Mouse (Mus musculus): ENCODE data around the gene Prkca. TPM values are rescaled to one million over a fixed set of nuclear protein-coding genes. Genes with fewer than 3 reads are reported as not detected.

The Prkca gene
- polyA plus RNA-seq, 1 experiment = 266 TPM

GRCm38 (mm10) chr11:108229176-108229946 is 114.4 kb downstream of the Prkca start:
- WGBS = 77% methylated on average over 8 of the region's 8 CpGs
- TF ChIP-seq CTCF (IDR thresholded peaks at IDR 0.05; ENCODE audit: insufficient read depth, low read depth, low read length) (no peak), POLR2A (IDR thresholded peaks at IDR 0.05; ENCODE audit: insufficient read depth, low read depth, low read length) (no peak)
- 0 out of 2 replicates have a peak overlapping the region, but pooled peaks have one; percentile 8 for H3K27ac ChIP-seq (ENCODE audit: insufficient read depth, low read depth, low read length)
- H3K4me1 ChIP-seq (ENCODE audit: control insufficient read depth, insufficient read depth, low read length) = peaks cover 43% of the 10 kb centered on the region
- H3K4me3 ChIP-seq (ENCODE audit: insufficient read depth, low read depth, low read length) = no peak overlapping the region

DNA sequence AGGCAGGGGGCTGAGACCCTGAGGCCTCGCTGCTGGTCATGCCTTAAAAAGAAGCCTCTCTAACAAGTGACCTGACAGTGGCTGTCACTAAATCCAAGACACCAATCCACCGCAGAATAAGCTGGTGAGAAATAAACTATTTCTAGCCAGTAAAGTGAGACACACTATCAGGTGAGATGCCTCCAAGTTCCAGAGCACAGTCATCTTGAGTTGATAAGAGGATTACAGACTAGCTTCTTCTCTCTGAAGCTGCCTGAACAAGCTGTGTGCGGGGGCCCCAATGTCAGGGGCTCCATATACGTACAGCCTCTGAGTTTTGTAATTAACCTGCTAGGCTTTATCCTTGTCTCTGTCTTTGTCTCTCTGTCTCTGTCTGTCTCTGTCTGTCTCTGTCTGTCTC is 115.2 kb downstream of the Prkca start:
- TF ChIP-seq CTCF (IDR thresholded peaks at IDR 0.05; ENCODE audit: insufficient read depth, low read depth, low read length) (no peak), POLR2A (IDR thresholded peaks at IDR 0.05; ENCODE audit: insufficient read depth, low read depth, low read length) (no peak)
- H3K4me1 ChIP-seq (ENCODE audit: control insufficient read depth, insufficient read depth, low read length) = peaks cover 48% of the 10 kb centered on the region
- no peak overlapping the region for H3K4me3 ChIP-seq (ENCODE audit: insufficient read depth, low read depth, low read length)
- WGBS = 73% methylated on average over 4 of the region's 4 CpGs
- no peak overlapping the region for H3K27ac ChIP-seq (ENCODE audit: insufficient read depth, low read depth, low read length)

GRCm38 (mm10) chr11:108226248-108226647 is 117.5 kb downstream of the Prkca start:
- H3K27ac ChIP-seq (ENCODE audit: insufficient read depth, low read depth, low read length) = no peak overlapping the region
- no peak for TF ChIP-seq POLR2A (IDR thresholded peaks at IDR 0.05; ENCODE audit: insufficient read depth, low read depth, low read length)
- TF ChIP-seq CTCF (IDR thresholded peaks at IDR 0.05; ENCODE audit: insufficient read depth, low read depth, low read length) = no peak
- no peak overlapping the region for H3K4me3 ChIP-seq (ENCODE audit: insufficient read depth, low read depth, low read length)
- WGBS = 27% methylated on average over 5 of the region's 5 CpGs
- H3K4me1 ChIP-seq (ENCODE audit: control insufficient read depth, insufficient read depth, low read length) = peaks cover 61% of the 10 kb centered on the region

GRCm38 (mm10) chr11:108224233-108224973 is 119.3 kb downstream of the Prkca start:
- Histone ChIP-seq H3K27ac (ENCODE audit: insufficient read depth, low read depth, low read length) (no peak overlapping the region), H3K4me1 (ENCODE audit: control insufficient read depth, insufficient read depth, low read length) (peaks cover 65% of the 10 kb centered on the region), H3K4me3 (ENCODE audit: insufficient read depth, low read depth, low read length) (no peak overlapping the region)
- WGBS = 53% methylated on average over 11 of the region's 11 CpGs
- TF ChIP-seq POLR2A (IDR thresholded peaks at IDR 0.05; ENCODE audit: insufficient read depth, low read depth, low read length) (no peak), CTCF (IDR thresholded peaks at IDR 0.05; ENCODE audit: insufficient read depth, low read depth, low read length) (no peak)

DNA sequence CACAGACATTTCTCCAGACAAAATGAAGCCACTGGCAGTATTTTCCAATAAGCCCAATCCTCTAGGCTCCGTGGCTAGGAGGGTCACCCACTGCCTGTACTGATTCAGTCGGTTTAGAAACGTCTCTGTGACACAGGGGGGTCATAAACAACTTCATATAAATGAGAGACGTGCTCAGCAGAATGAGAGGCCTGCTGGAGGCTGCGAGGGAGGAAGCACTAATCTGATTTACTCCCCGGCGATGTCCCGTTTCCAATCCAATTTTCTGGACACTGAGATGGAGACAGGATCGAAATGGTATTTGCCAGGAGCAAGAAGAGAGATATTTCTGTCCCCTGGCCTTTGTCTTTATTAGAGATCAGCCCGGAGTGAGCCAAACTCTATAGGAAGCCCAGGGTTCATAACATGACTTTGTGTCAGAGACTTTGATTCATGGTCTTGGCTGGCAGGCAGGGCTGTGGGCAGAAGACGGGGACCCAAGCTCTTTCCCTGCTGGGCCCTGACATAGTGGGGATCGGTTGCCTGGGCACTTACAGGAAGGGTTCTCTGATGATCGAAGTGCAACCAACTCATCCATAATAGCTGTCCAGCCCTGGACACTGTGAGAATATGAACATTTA is 120.0 kb downstream of the Prkca start:
- no peak overlapping the region for H3K27ac ChIP-seq (ENCODE audit: insufficient read depth, low read depth, low read length)
- H3K4me3 ChIP-seq (ENCODE audit: insufficient read depth, low read depth, low read length) = no peak overlapping the region
- H3K4me1 ChIP-seq (ENCODE audit: control insufficient read depth, insufficient read depth, low read length) = peaks cover 65% of the 10 kb centered on the region
- no peak for TF ChIP-seq POLR2A (IDR thresholded peaks at IDR 0.05; ENCODE audit: insufficient read depth, low read depth, low read length)
- no peak for TF ChIP-seq CTCF (IDR thresholded peaks at IDR 0.05; ENCODE audit: insufficient read depth, low read depth, low read length)
- WGBS = 78% methylated on average over 13 of the region's 13 CpGs

GRCm38 (mm10) chr11:108223154-108223553 is 120.6 kb downstream of the Prkca start:
- H3K4me3 ChIP-seq (ENCODE audit: insufficient read depth, low read depth, low read length) = no peak overlapping the region
- 60% methylated on average over 6 of the region's 6 CpGs for WGBS
- TF ChIP-seq CTCF (IDR thresholded peaks at IDR 0.05; ENCODE audit: insufficient read depth, low read depth, low read length) = no peak
- TF ChIP-seq POLR2A (IDR thresholded peaks at IDR 0.05; ENCODE audit: insufficient read depth, low read depth, low read length) = no peak
- H3K27ac ChIP-seq (ENCODE audit: insufficient read depth, low read depth, low read length) = no peak overlapping the region
- peaks cover 62% of the 10 kb centered on the region for H3K4me1 ChIP-seq (ENCODE audit: control insufficient read depth, insufficient read depth, low read length)

- no peak overlapping the region for H3K27ac ChIP-seq (ENCODE audit: insufficient read depth, low read depth, low read length)
- no peak overlapping the region for H3K4me3 ChIP-seq (ENCODE audit: insufficient read depth, low read depth, low read length)
- whole genome bisulfite sequencing = 70% methylated on average over 8 of the region's 8 CpGs
- peaks cover 58% of the 10 kb centered on the region for H3K4me1 ChIP-seq (ENCODE audit: control insufficient read depth, insufficient read depth, low read length)
- TF ChIP-seq CTCF (IDR thresholded peaks at IDR 0.05; ENCODE audit: insufficient read depth, low read depth, low read length) = no peak
- no peak for TF ChIP-seq POLR2A (IDR thresholded peaks at IDR 0.05; ENCODE audit: insufficient read depth, low read depth, low read length)
These were observed 121.1 kb downstream of the Prkca start for GRCm38 (mm10) chr11:108222616-108223015.

DNA sequence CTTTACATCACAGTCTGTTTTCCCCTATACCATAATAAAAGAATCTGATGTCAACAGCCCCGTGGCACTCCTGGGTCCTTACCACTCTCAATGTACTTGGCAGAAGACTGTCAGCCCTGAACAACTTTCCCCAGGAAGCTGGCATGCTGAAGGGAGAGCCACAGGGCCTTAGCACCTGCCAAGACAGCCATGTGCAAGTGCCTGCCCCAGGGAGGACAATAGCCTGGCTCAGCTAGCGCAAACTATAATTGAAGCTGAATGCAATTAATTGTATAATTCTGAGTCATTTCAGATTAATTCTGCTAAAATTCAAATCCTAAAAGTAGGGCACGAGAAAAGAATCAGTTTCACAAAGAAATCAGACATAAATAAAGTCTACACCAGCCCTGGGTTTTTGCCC is 121.7 kb downstream of the Prkca start:
- Histone ChIP-seq H3K4me3 (ENCODE audit: insufficient read depth, low read depth, low read length) (no peak overlapping the region), H3K4me1 (ENCODE audit: control insufficient read depth, insufficient read depth, low read length) (peaks cover 55% of the 10 kb centered on the region), H3K27ac (ENCODE audit: insufficient read depth, low read depth, low read length) (peak overlapping the region; percentile 67)
- TF ChIP-seq CTCF (IDR thresholded peaks at IDR 0.05; ENCODE audit: insufficient read depth, low read depth, low read length) = no peak
- TF ChIP-seq POLR2A (IDR thresholded peaks at IDR 0.05; ENCODE audit: insufficient read depth, low read depth, low read length) = no peak
- 37% methylated on average over 3 of the region's 3 CpGs for WGBS

Measured in olfactory bulb, adult 2 months (tissue).